Mouse (Mus musculus): ENCODE results near the gene Rnf115.

DNA sequence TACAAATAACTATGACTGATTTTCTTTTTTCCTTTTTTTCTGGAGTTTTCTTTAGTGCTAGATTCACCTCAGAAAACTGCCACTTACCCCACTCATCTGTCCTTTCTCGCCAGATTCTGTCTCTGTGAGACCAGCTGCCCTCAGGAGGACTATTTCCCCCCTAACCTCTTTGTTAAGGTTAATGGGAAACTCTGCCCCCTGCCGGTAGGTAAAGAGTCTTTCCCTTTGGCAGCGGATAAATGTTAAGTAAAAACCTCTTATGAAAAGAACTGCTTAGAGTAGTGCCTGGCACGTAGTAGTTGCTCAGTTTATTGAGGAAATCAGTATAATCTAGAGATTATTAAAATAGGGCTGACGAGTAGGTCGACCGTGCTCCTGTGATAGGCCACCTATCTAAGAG is 27.1 kb upstream of the Rnf115 start:
- TF ChIP-seq ZNF384 (IDR thresholded peaks at IDR 0.05; ENCODE audit: low read depth, low read length), result no peak
- TF ChIP-seq HCFC1 (IDR thresholded peaks at IDR 0.05; ENCODE audit: borderline replicate concordance, insufficient read depth, low read length), result no peak

Measured in ES-E14 (cell line).